Mouse (Mus musculus) myocyte (in vitro differentiated cells): ENCODE results near the gene Ly75.

Experiments used
- CEBPB ChIP-seq: IDR thresholded peaks from 2 replicates; pipeline ENCODE4 v1.6.1; 2011; ENCODE audit warnings: mild to moderate bottlenecking, moderate library complexity; ENCODE audit not compliant: poor library complexity, insufficient read depth, severe bottlenecking
- E2F4 ChIP-seq: IDR thresholded peaks from one replicate; pipeline ENCODE4 v1.6.1; 2011; ENCODE audit warnings: mild to moderate bottlenecking, control low read depth, moderate library complexity; ENCODE audit not compliant: insufficient read depth
- MAX ChIP-seq: IDR thresholded peaks from one replicate; pipeline ENCODE4 v1.6.1; 2011; ENCODE audit warnings: low read depth, mild to moderate bottlenecking, control low read depth
- MYOD1 ChIP-seq, 3 experiments: IDR thresholded peaks; one replicate each; pipeline ENCODE4 v1.6.1; 2011; ENCODE audit warnings: control low read depth in 2 of 3, low read depth in 2 of 3, mild to moderate bottlenecking in 2 of 3, moderate library complexity in 1 of 3; ENCODE audit not compliant: insufficient read length in 2 of 3, control insufficient read depth in 1 of 3
- MYOG ChIP-seq, 3 experiments: IDR thresholded peaks; one replicate each; pipeline ENCODE4 v1.6.1; 2011; ENCODE audit warnings: control low read depth in 2 of 3, low read depth in 2 of 3, mild to moderate bottlenecking in 2 of 3; ENCODE audit not compliant: insufficient read length in 2 of 3, control insufficient read depth in 1 of 3, insufficient read depth in 1 of 3
- POLR2A ChIP-seq: IDR thresholded peaks from one replicate; pipeline ENCODE4 v1.6.1; 2011; ENCODE audit warnings: low read depth, mild to moderate bottlenecking, control low read depth, moderate library complexity; ENCODE audit not compliant: insufficient read length
- POLR2AphosphoS2 ChIP-seq: IDR thresholded peaks from one replicate; pipeline ENCODE4 v1.6.1; 2011; ENCODE audit warnings: low read depth, control low read depth; ENCODE audit not compliant: insufficient read length
- REST ChIP-seq: IDR thresholded peaks from one replicate; pipeline ENCODE4 v1.6.1; 2011; ENCODE audit warnings: mild to moderate bottlenecking, control low read depth, moderate library complexity; ENCODE audit not compliant: insufficient read depth, insufficient read length
- SRF ChIP-seq: IDR thresholded peaks from one replicate; pipeline ENCODE4 v1.6.1; 2011; ENCODE audit warnings: low read depth; ENCODE audit not compliant: control insufficient read depth, insufficient read length
- TCF12 ChIP-seq: IDR thresholded peaks from one replicate; pipeline ENCODE4 v1.6.1; 2011; ENCODE audit warnings: mild to moderate bottlenecking, control low read depth; ENCODE audit not compliant: poor library complexity, insufficient read depth, severe bottlenecking
- USF1 ChIP-seq: IDR thresholded peaks from one replicate; pipeline ENCODE4 v1.6.1; 2011; ENCODE audit warnings: low read depth, mild to moderate bottlenecking, control low read depth, moderate library complexity

- TF ChIP-seq MAX (no peak), TCF12 (no peak), REST (no peak), POLR2A (no peak), MYOG (IDR thresholded peaks at IDR 0.05; ENCODE audit: control insufficient read depth in 1 of 3, insufficient read depth in 1 of 3, insufficient read length in 2 of 3, low read depth in 2 of 3) (no peak), POLR2AphosphoS2 (no peak), USF1 (no peak), E2F4 (no peak), MYOD1 (IDR thresholded peaks at IDR 0.05; ENCODE audit: control insufficient read depth in 1 of 3, insufficient read length in 2 of 3, low read depth in 2 of 3) (no peak), CEBPB (no peak), SRF (no peak)
Observed at GRCm38 (mm10) chr2:60365138-60365775, 17.8 kb downstream of the Ly75 start.
